Mouse (Mus musculus): ENCODE measurements around the gene Taf10. TPM values are rescaled to one million over a fixed set of nuclear protein-coding genes. Genes with fewer than 3 reads are reported as not detected.
"Not testable (repeated sequence)": the region's sequence is repeated elsewhere in the genome, so short reads cannot be mapped to it uniquely, and the experiment has no call there.

The Taf10 gene
- total and polyA plus RNA-seq, 3 experiments: 233 to 350 TPM; not detected in 1

DNA sequence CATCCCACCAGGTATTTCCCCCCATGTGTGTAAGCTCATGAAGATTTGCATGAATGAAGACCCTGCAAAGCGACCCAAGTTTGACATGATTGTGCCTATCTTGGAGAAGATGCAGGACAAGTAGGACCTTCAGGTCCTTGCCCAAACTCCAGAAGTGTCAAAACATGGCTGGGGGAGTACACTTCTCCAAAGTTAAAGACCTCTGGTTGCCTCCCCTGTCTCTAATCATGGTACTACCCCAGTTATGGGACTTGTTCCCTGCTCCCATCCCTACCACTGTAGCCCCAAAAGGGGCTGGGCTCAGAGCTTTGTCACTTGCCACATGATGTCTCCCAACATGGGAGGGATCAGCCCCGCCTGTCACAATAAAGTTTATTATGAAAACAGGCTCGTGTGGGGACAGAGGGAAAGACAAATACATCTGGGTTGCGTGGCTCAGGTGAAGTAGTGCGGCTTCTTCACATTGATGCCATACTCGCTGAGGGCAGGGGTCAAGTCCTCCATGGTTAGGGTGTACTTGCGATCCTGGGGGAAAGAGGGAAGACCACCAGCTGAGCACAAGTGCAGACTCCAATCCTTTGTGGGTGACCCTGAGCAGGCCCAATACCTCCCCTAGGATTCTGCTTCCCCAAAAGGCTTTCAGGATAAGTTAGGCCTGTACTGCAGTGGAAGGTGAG is 1.5 kb downstream of the Taf10 start:
- Histone ChIP-seq H3K9ac (ENCODE audit: control insufficient read depth, low read depth, low read length, poor library complexity, severe bottlenecking) (peak overlapping the region; percentile 97), H3K79me2 (ENCODE audit: control insufficient read depth, insufficient read depth, low read length, poor library complexity) (peaks cover 15% of the 10 kb centered on the region), H3K4me1 (ENCODE audit: control insufficient read depth in 1 of 2, insufficient read depth in 2 of 2, low read length in 2 of 2) (peaks cover 11 to 19% of the 10 kb centered on the region in 2 experiments), H3K36me3 (ENCODE audit: control insufficient read depth in 1 of 2, insufficient read depth in 2 of 2, low read length in 2 of 2) (peaks cover 4 to 24% of the 10 kb centered on the region in 2 experiments; a peak in 3 of 4 replicates), H3K4me3 (ENCODE audit: control insufficient read depth in 1 of 2, insufficient read depth in 1 of 2, low read depth in 2 of 2, low read length in 2 of 2) (peak overlapping the region in 1 of 2 experiments; percentile 92; a peak in 1 of 4 replicates)
- peak; percentile 50; the same call in 1 of the 2 replicates for TF ChIP-seq ZMIZ1 (IDR thresholded peaks at IDR 0.05; ENCODE audit: low read depth, low read length)
- not testable (repeated sequence) for H3K27me3 ChIP-seq (ENCODE audit: control insufficient read depth in 1 of 2, insufficient read depth in 2 of 2, low read length in 2 of 2); H3K9me3 ChIP-seq (replicated peaks; ENCODE audit: insufficient read depth, low read length); H3K27ac ChIP-seq (ENCODE audit: control insufficient read depth, low read depth, low read length); DNase-seq (ENCODE audit: low read depth, low spot score)

- Histone ChIP-seq H3K9me3 (replicated peaks; ENCODE audit: insufficient read depth, low read length) (no peaks in the 10 kb centered on the region), H3K36me3 (ENCODE audit: control insufficient read depth in 1 of 2, insufficient read depth in 2 of 2, low read length in 2 of 2) (peaks cover 4 to 24% of the 10 kb centered on the region in 2 experiments; a peak in 3 of 4 replicates), H3K9ac (ENCODE audit: control insufficient read depth, low read depth, low read length, poor library complexity, severe bottlenecking) (no peak overlapping the region), H3K27me3 (ENCODE audit: control insufficient read depth in 1 of 2, insufficient read depth in 2 of 2, low read length in 2 of 2) (no peaks in the 10 kb centered on the region), H3K27ac (ENCODE audit: control insufficient read depth, low read depth, low read length) (no peak overlapping the region), H3K4me3 (ENCODE audit: control insufficient read depth in 1 of 2, insufficient read depth in 1 of 2, low read depth in 2 of 2, low read length in 2 of 2) (no peak overlapping the region), H3K79me2 (ENCODE audit: control insufficient read depth, insufficient read depth, low read length, poor library complexity) (peaks cover 21% of the 10 kb centered on the region), H3K4me1 (ENCODE audit: control insufficient read depth in 1 of 2, insufficient read depth in 2 of 2, low read length in 2 of 2) (peaks cover 14 to 19% of the 10 kb centered on the region in 2 experiments)
- TF ChIP-seq ETS1 (IDR thresholded peaks at IDR 0.05; ENCODE audit: low read depth, low read length) (no peak), NELFE (IDR thresholded peaks at IDR 0.05; ENCODE audit: low read depth, low read length) (no peak), MYB (IDR thresholded peaks at IDR 0.05; ENCODE audit: low read depth, low read length) (no peak), ELF1 (IDR thresholded peaks at IDR 0.05; ENCODE audit: low read depth, low read length) (no peak), SMC3 (IDR thresholded peaks at IDR 0.05; ENCODE audit: low read depth, low read length) (no peak), MAFK (IDR thresholded peaks at IDR 0.05; ENCODE audit: borderline replicate concordance, low read depth, low read length) (no peak), HCFC1 (IDR thresholded peaks at IDR 0.05; ENCODE audit: low read depth, low read length) (no peak)
- no peak for DNase-seq (ENCODE audit: low read depth, low spot score)
These were observed 2.2 kb downstream of the Taf10 start for GRCm38 (mm10) chr7:105741978-105742377.

- H3K79me2 ChIP-seq (ENCODE audit: control insufficient read depth, insufficient read depth, low read length, poor library complexity): peaks cover 30% of the 10 kb centered on the region
- H3K27me3 ChIP-seq (ENCODE audit: control insufficient read depth in 1 of 2, insufficient read depth in 2 of 2, low read length in 2 of 2): no peaks in the 10 kb centered on the region
- H3K9ac ChIP-seq (ENCODE audit: control insufficient read depth, low read depth, low read length, poor library complexity, severe bottlenecking): no peak overlapping the region
- TF ChIP-seq TAL1 (IDR thresholded peaks at IDR 0.05; ENCODE audit: low read length) (no peak), ZNF384 (IDR thresholded peaks at IDR 0.05; ENCODE audit: low read depth, low read length) (no peak), MEF2A (IDR thresholded peaks at IDR 0.05; ENCODE audit: extremely low read depth, insufficient replicate concordance, low read depth, low read length, poor library complexity, severe bottlenecking) (no peak), USF1 (IDR thresholded peaks at IDR 0.05; ENCODE audit: low read depth, low read length) (no peak), USF2 (IDR thresholded peaks at IDR 0.05; ENCODE audit: borderline replicate concordance in 1 of 2, insufficient read depth in 1 of 2, low read depth in 1 of 2, low read length in 2 of 2) (no peak), MYC (IDR thresholded peaks at IDR 0.05; ENCODE audit: low read depth, low read length) (no peak), MAFK (IDR thresholded peaks at IDR 0.05; ENCODE audit: borderline replicate concordance, low read depth, low read length) (no peak), CHD2 (IDR thresholded peaks at IDR 0.05; ENCODE audit: low read length) (no peak), ZMIZ1 (IDR thresholded peaks at IDR 0.05; ENCODE audit: low read depth, low read length) (no peak), TBP (IDR thresholded peaks at IDR 0.05; ENCODE audit: low read depth, low read length) (no peak), HCFC1 (IDR thresholded peaks at IDR 0.05; ENCODE audit: low read depth, low read length) (no peak), JUND (IDR thresholded peaks at IDR 0.05; ENCODE audit: low read depth, low read length) (no peak), EP300 (IDR thresholded peaks at IDR 0.05; ENCODE audit: low read depth in 1 of 2, low read length in 2 of 2) (no peak), E2F4 (IDR thresholded peaks at IDR 0.05; ENCODE audit: borderline replicate concordance, low read depth, low read length) (no peak)
- H3K9me3 ChIP-seq (replicated peaks; ENCODE audit: insufficient read depth, low read length): no peaks in the 10 kb centered on the region
- DNase-seq (ENCODE audit: low read depth, low spot score): no peak
- H3K4me1 ChIP-seq (ENCODE audit: control insufficient read depth in 1 of 2, insufficient read depth in 2 of 2, low read length in 2 of 2): peaks cover 14 to 19% of the 10 kb centered on the region in 2 experiments
- H3K36me3 ChIP-seq (ENCODE audit: control insufficient read depth in 1 of 2, insufficient read depth in 2 of 2, low read length in 2 of 2): peaks cover 4 to 24% of the 10 kb centered on the region in 2 experiments; a peak in 3 of 4 replicates
- H3K4me3 ChIP-seq (ENCODE audit: control insufficient read depth in 1 of 2, insufficient read depth in 1 of 2, low read depth in 2 of 2, low read length in 2 of 2): no peak overlapping the region
- no peak overlapping the region for H3K27ac ChIP-seq (ENCODE audit: control insufficient read depth, low read depth, low read length)
These were observed 3.3 kb downstream of the Taf10 start for GRCm38 (mm10) chr7:105740851-105741250.

Data from MEL (cell line).